Mouse (Mus musculus): ENCODE data around the gene Pih1d3. TPM values are rescaled to one million over a fixed set of nuclear protein-coding genes. Genes with fewer than 3 reads are reported as not detected.

Gene Pih1d3
- total and polyA plus RNA-seq, 2 experiments from 2014 or later: not detected

DNA sequence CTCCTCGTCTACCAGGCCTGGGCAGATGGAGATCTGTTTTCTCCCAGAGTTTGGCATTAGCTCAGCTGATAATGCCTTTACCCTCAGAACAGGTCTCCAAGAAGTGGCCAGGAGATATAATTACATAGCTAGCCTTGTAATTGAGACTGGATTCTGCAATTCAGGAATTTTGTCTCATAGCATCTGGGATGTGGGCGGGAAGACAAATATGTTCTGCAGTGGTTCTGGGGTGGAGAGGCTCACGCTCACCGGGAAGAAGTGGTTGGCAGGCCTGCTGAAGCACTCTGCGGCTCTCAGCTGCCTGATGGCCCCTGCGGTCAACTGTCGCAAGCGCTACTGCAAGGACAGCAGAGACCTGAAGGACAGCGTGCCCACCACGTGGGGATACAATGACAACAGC is 18.9 kb upstream of the Pih1d3 start:
- no peak for TF ChIP-seq CTCF (IDR thresholded peaks at IDR 0.05; ENCODE audit: low read depth)
- Histone ChIP-seq H3K9me3 (ENCODE audit: low read length) (no peaks in the 10 kb centered on the region), H3K27ac (no peak overlapping the region), H3K4me2 (ENCODE audit: low read depth, low read length) (no peak overlapping the region), H3K4me3 (ENCODE audit: low read length) (no peak overlapping the region), H3K9ac (replicated peaks; ENCODE audit: low read length) (no peak overlapping the region), H3K4me1 (ENCODE audit: insufficient read depth, low read length) (no peaks in the 10 kb centered on the region), H3K36me3 (ENCODE audit: insufficient read depth, low read length) (no peaks in the 10 kb centered on the region), H3K27me3 (ENCODE audit: insufficient read depth, low read length) (no peaks in the 10 kb centered on the region)
- ATAC-seq (no peak), DNase-seq (ENCODE audit: low spot score) (no peak)
- WGBS: 90% methylated on average over 10 of the region's 10 CpGs

DNA sequence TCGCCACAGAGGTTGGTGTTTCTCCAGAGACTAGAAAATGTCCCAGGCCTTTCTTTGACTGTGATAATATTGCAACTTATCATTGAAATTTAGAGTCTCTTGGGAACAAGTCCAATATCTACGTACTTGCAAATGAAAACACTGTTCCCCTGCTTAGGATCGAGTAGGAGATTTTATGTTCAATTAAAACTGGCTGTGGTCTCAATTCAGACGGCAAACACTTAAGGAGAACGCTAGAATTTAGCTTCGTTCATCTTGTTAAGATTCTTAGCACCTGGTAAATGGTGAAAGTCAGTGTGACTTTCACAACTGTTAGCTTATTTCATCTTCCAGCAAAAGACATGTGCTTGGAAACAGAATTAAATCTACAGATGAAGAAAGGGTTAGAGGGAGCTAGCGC is 17.3 kb upstream of the Pih1d3 start:
- Histone ChIP-seq H3K9ac (replicated peaks; ENCODE audit: low read length) (no peak overlapping the region), H3K36me3 (ENCODE audit: insufficient read depth, low read length) (no peaks in the 10 kb centered on the region), H3K4me3 (ENCODE audit: low read length) (no peak overlapping the region), H3K9me3 (ENCODE audit: low read length) (no peaks in the 10 kb centered on the region), H3K4me1 (ENCODE audit: insufficient read depth, low read length) (no peaks in the 10 kb centered on the region), H3K4me2 (ENCODE audit: low read depth, low read length) (no peak overlapping the region), H3K27ac (no peak overlapping the region), H3K27me3 (ENCODE audit: insufficient read depth, low read length) (no peaks in the 10 kb centered on the region)
- no peak for ATAC-seq
- no peak for TF ChIP-seq CTCF (IDR thresholded peaks at IDR 0.05; ENCODE audit: low read depth)
- 68% methylated on average over 7 of the region's 7 CpGs for WGBS
- DNase-seq (ENCODE audit: low spot score): no peak

DNA sequence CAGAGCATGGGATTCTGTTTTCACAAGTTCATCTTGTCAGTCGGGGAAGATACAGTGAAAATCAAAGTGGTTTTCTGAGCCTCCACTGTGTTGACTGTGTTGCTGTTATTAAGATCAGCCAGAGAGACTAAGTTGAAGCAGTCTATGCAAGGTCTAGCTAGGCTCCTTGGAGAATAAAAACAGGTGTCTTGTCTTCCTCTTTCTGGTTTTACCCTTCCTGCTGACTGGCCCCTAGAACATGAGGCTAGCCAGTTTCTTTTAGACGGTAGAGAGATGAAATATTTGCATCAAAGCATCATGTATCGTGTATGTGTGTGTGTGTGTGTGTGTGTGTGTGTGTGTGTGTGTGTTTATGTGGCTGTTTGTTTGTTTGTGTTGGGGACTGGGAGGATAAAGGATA is 16.9 kb upstream of the Pih1d3 start:
- Histone ChIP-seq H3K9me3 (ENCODE audit: low read length) (no peaks in the 10 kb centered on the region), H3K36me3 (ENCODE audit: insufficient read depth, low read length) (no peaks in the 10 kb centered on the region), H3K27ac (no peak overlapping the region), H3K4me1 (ENCODE audit: insufficient read depth, low read length) (no peaks in the 10 kb centered on the region), H3K9ac (replicated peaks; ENCODE audit: low read length) (no peak overlapping the region), H3K27me3 (ENCODE audit: insufficient read depth, low read length) (no peaks in the 10 kb centered on the region), H3K4me3 (ENCODE audit: low read length) (no peak overlapping the region), H3K4me2 (ENCODE audit: low read depth, low read length) (no peak overlapping the region)
- TF ChIP-seq CTCF (IDR thresholded peaks at IDR 0.05; ENCODE audit: low read depth): no peak
- ATAC-seq: no peak
- DNase-seq (ENCODE audit: low spot score): no peak
- 88% methylated on average over 3 of the region's 3 CpGs for WGBS

DNA sequence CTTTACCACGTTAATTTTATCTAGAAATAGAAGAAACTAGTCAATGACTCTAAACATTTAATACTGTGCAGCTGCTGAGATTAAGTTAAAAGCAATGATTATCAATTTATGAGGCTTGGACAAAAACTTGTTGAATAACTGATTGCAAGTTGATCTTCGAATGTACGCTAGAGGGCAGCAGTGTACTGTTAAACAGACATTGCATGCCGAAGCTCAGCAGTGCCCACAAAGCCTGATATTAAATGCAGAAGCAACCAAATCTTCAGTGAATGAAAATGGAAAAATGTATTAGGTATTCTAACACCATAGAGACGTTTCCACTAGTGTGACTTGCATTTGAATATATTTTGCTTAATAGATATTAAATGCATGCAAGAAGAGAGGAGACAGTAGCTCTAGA is 12.5 kb upstream of the Pih1d3 start:
- Histone ChIP-seq H3K4me2 (ENCODE audit: low read depth, low read length) (no peak overlapping the region), H3K27ac (no peak overlapping the region), H3K4me1 (ENCODE audit: insufficient read depth, low read length) (no peaks in the 10 kb centered on the region), H3K9ac (replicated peaks; ENCODE audit: low read length) (no peak overlapping the region), H3K27me3 (ENCODE audit: insufficient read depth, low read length) (no peaks in the 10 kb centered on the region), H3K36me3 (ENCODE audit: insufficient read depth, low read length) (no peaks in the 10 kb centered on the region), H3K9me3 (ENCODE audit: low read length) (no peaks in the 10 kb centered on the region), H3K4me3 (ENCODE audit: low read length) (no peak overlapping the region)
- DNase-seq (ENCODE audit: low spot score) (peak; percentile 94), ATAC-seq (peak; percentile 66)
- 1% methylated on average over 5 of the region's 5 CpGs for WGBS
- peak; percentile 88 for TF ChIP-seq CTCF (IDR thresholded peaks at IDR 0.05; ENCODE audit: low read depth)

DNA sequence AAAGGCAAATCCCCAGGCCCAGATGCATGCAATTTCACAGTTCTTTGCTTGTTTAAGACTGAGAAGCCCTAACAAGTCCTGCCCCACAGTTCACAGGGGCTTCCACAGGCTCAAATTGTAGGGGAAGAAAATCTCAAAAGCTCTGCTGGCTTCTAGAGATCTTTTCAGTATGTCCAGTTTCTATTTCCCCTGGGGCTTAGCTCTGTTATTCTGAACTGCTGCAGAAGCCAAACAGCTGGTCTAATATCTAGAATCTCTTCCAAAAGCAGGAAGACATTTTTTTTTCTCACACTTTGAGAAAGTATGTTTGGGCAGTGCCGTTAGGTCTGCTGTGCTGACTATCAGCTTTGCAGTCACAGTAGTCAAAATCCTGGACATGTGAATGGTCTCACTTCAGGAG is 7.8 kb upstream of the Pih1d3 start:
- no peak for ATAC-seq
- no peaks in the 10 kb centered on the region for H3K27me3 ChIP-seq (ENCODE audit: insufficient read depth, low read length)
- no peak overlapping the region for H3K4me2 ChIP-seq (ENCODE audit: low read depth, low read length)
- no peak for DNase-seq (ENCODE audit: low spot score)
- WGBS: 89% methylated on average over 1 of the region's 1 CpGs
- no peaks in the 10 kb centered on the region for H3K9me3 ChIP-seq (ENCODE audit: low read length)
- no peak overlapping the region for H3K9ac ChIP-seq (replicated peaks; ENCODE audit: low read length)
- H3K4me3 ChIP-seq (ENCODE audit: low read length): no peak overlapping the region
- no peaks in the 10 kb centered on the region for H3K4me1 ChIP-seq (ENCODE audit: insufficient read depth, low read length)
- H3K27ac ChIP-seq: no peak overlapping the region
- no peaks in the 10 kb centered on the region for H3K36me3 ChIP-seq (ENCODE audit: insufficient read depth, low read length)
- TF ChIP-seq CTCF (IDR thresholded peaks at IDR 0.05; ENCODE audit: low read depth): no peak

DNA sequence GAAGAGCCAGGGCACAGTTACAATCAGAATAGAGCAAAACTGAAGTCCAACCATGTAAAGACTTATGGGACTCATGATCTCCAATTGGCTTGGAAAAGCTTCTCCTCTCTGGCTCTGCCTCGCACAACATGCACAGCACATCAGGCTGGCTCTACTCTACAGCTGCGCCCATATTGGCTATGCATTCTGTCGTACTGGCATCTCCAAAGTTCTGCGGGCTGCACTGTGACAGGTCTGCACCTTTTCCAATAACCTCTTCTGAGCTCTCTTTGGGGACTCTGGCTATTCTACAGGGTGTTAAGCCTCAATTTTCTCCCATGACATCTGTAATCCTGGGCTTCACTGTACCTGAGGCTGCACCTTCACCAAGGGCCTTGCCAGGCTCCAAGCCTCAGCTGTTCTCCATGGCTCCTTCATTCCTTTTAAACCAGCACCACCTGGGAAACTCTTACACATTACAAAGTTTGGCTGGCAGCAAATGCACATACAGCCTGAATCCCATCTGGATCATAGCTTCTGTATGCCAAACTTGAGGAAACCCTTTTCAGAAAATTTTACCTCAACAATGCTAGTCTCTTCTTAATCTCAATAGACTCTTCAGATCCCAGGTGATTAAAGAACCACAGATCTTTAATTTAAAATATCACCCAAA is 1.9 kb upstream of the Pih1d3 start:
- ATAC-seq: no peak

DNA sequence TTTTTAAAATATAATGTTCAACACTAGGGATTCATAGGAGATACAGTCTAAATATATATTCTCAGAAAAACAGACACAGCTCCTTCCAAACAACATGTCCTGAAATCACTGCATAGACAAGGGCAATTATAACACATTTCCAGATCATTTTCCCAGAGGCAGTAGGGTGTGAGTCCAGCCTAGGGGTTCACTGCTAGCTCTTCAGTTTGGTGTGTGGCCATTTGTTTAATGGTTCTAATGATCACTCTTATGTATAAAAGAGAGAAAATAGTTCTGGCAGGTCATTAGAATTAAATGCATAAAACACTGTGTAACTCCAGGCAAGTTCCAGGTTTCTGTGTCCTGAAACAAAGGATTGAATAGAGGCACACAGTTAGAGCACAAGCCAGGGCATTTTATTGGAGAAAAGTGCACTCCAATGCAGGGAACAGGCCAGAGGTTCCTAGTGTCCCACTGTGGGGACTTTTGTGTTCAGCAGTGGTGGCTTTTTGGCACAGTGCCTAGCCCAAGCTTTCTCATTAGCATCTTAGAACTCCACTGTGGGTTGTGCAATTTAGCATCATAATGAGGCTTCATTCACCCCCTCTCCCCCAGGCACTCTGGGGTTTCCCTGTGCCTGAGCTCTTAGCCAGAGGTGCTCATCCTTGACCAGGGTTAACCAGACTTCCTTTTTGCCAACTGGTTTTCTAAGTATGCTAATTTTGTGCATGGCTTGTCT is 10.8 kb downstream of the Pih1d3 start:
- DNase-seq (ENCODE audit: low spot score) (peak; percentile 74), ATAC-seq (peak; percentile 84)
- no peak for TF ChIP-seq CTCF (IDR thresholded peaks at IDR 0.05; ENCODE audit: low read depth)
- Histone ChIP-seq H3K4me3 (ENCODE audit: low read length) (no peak overlapping the region), H3K9me3 (ENCODE audit: low read length) (no peaks in the 10 kb centered on the region), H3K9ac (replicated peaks; ENCODE audit: low read length) (no peak overlapping the region), H3K27ac (no peak overlapping the region), H3K27me3 (ENCODE audit: insufficient read depth, low read length) (no peaks in the 10 kb centered on the region), H3K4me1 (ENCODE audit: insufficient read depth, low read length) (no peaks in the 10 kb centered on the region), H3K36me3 (ENCODE audit: insufficient read depth, low read length) (no peaks in the 10 kb centered on the region), H3K4me2 (ENCODE audit: low read depth, low read length) (no peak overlapping the region)

More for the DNA sequence above, 1.9 kb upstream of the Pih1d3 start:
- 90% methylated on average over 4 of the region's 4 CpGs for WGBS
- Histone ChIP-seq H3K9ac (replicated peaks; ENCODE audit: low read length) (no peak overlapping the region), H3K4me3 (ENCODE audit: low read length) (no peak overlapping the region), H3K4me1 (ENCODE audit: insufficient read depth, low read length) (no peaks in the 10 kb centered on the region), H3K27me3 (ENCODE audit: insufficient read depth, low read length) (no peaks in the 10 kb centered on the region), H3K4me2 (ENCODE audit: low read depth, low read length) (no peak overlapping the region), H3K36me3 (ENCODE audit: insufficient read depth, low read length) (no peaks in the 10 kb centered on the region), H3K27ac (no peak overlapping the region), H3K9me3 (ENCODE audit: low read length) (no peaks in the 10 kb centered on the region)
- DNase-seq (ENCODE audit: low spot score): no peak
- no peak for TF ChIP-seq CTCF (IDR thresholded peaks at IDR 0.05; ENCODE audit: low read depth)

Data from hindbrain, postnatal 0 days (tissue).